Mouse (Mus musculus): ENCODE results near the gene Dip2b.

GRCm38 (mm10) chr15:100042048-100042400 lies 3.6 kb downstream of the Dip2b start:
- TF ChIP-seq POLR2A (IDR thresholded peaks at IDR 0.05; ENCODE audit: insufficient read depth, low read depth, low read length) (no peak), CTCF (IDR thresholded peaks at IDR 0.05; ENCODE audit: insufficient read depth, low read depth, low read length) (no peak)

Measured in olfactory bulb, adult 2 months (tissue).